Comparison of ENCODE assay signal across 7 mouse cellular contexts in the genomic region with DNA sequence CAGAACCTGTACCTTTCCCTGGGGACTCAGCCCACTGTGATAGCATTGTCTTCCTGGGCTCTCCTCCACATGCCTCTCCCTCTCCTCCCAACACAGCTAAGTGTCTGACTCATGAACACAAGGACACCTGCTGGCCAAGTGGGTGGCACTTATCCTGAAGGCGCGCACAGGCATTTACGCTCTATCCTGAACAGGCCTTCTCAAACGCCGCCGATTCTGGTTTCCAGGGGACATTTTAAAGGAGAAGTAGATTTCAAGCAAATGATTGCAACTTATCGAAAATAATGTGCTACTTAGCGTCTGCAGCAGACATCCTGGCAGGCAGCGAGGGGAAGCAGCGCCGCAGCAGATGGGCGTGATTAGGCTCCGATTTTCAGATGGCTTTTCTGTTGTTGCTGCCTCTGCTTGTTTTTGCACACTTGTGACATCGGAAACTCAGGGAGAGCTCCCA.
DNase-seq lines count a peak whose midpoint lies in the region; ATAC-seq and TF ChIP-seq lines count a peak whose summit lies in the region.

No protein-coding gene starts in this region.

- DNase-seq in neural tube, embryonic 10.5 days (ENCODE audit: extremely low spot score, low spot score) = no peak
- DNase-seq in embryonic facial prominence, embryonic 14.5 days (ENCODE audit: low spot score) = peak; percentile 61
- no peak for DNase-seq in spleen, adult 18-20 months
- no peak for DNase-seq in urinary bladder, postnatal 4 days (ENCODE audit: low spot score in 2 of 2)

- 57% methylated on average over 14 of the region's 14 CpGs for WGBS in neural tube, embryonic 12.5 days
- WGBS in embryonic facial prominence, embryonic 14.5 days = 40% methylated on average over 14 of the region's 14 CpGs
- 70% methylated on average over 14 of the region's 14 CpGs for WGBS in intestine, postnatal 0 days
- WGBS in midbrain, embryonic 13.5 days = 45% methylated on average over 14 of the region's 14 CpGs

- peaks cover 42% of the 10 kb centered on the region for H3K4me1 ChIP-seq in neural tube, embryonic 12.5 days
- H3K4me1 ChIP-seq in embryonic facial prominence, embryonic 14.5 days (ENCODE audit: control insufficient read depth, insufficient read depth, low read length) = peaks cover 79% of the 10 kb centered on the region
- H3K4me1 ChIP-seq in intestine, postnatal 0 days (replicated peaks; ENCODE audit: control insufficient read depth, insufficient read depth, low read length) = no peaks in the 10 kb centered on the region
- H3K4me1 ChIP-seq in midbrain, embryonic 13.5 days (replicated peaks) = peaks cover 94% of the 10 kb centered on the region

- H3K4me3 ChIP-seq in neural tube, embryonic 12.5 days = no peak overlapping the region
- H3K4me3 ChIP-seq in embryonic facial prominence, embryonic 14.5 days (ENCODE audit: low read depth, low read length) = no peak overlapping the region
- H3K4me3 ChIP-seq in intestine, postnatal 0 days (ENCODE audit: low read depth, low read length) = no peak overlapping the region
- H3K4me3 ChIP-seq in midbrain, embryonic 13.5 days (replicated peaks) = no peak overlapping the region

- no peaks in the 10 kb centered on the region for H3K27me3 ChIP-seq in neural tube, embryonic 12.5 days (replicated peaks)
- H3K27me3 ChIP-seq in embryonic facial prominence, embryonic 14.5 days (replicated peaks; ENCODE audit: control insufficient read depth, insufficient read depth, low read length) = no peaks in the 10 kb centered on the region
- H3K27me3 ChIP-seq in intestine, postnatal 0 days (replicated peaks; ENCODE audit: control insufficient read depth, insufficient read depth, low read length) = no peaks in the 10 kb centered on the region
- H3K27me3 ChIP-seq in midbrain, embryonic 13.5 days = peaks cover 10% of the 10 kb centered on the region; the same call in 1 of the 2 replicates

- no peaks in the 10 kb centered on the region for H3K36me3 ChIP-seq in neural tube, embryonic 12.5 days
- H3K36me3 ChIP-seq in embryonic facial prominence, embryonic 14.5 days (ENCODE audit: control insufficient read depth, insufficient read depth, low read length) = no peaks in the 10 kb centered on the region
- H3K36me3 ChIP-seq in intestine, postnatal 0 days (ENCODE audit: control insufficient read depth, insufficient read depth) = no peaks in the 10 kb centered on the region
- no peaks in the 10 kb centered on the region for H3K36me3 ChIP-seq in midbrain, embryonic 13.5 days

- H3K9ac ChIP-seq in neural tube, embryonic 12.5 days = no peak overlapping the region
- H3K9ac ChIP-seq in embryonic facial prominence, embryonic 14.5 days (ENCODE audit: low read depth, low read length) = no peak overlapping the region; the same call in 1 of the 2 replicates
- no peak overlapping the region for H3K9ac ChIP-seq in intestine, postnatal 0 days (ENCODE audit: low read depth, low read length)
- no peak overlapping the region for H3K9ac ChIP-seq in midbrain, embryonic 13.5 days (replicated peaks)

- no peaks in the 10 kb centered on the region for H3K9me3 ChIP-seq in neural tube, embryonic 12.5 days
- no peaks in the 10 kb centered on the region for H3K9me3 ChIP-seq in embryonic facial prominence, embryonic 14.5 days (ENCODE audit: control insufficient read depth, low read length)
- no peaks in the 10 kb centered on the region for H3K9me3 ChIP-seq in intestine, postnatal 0 days (ENCODE audit: control insufficient read depth)
- no peaks in the 10 kb centered on the region for H3K9me3 ChIP-seq in midbrain, embryonic 13.5 days

- peak; percentile 29 for TF ChIP-seq CTCF in intestine, postnatal 0 days (IDR thresholded peaks at IDR 0.05; ENCODE audit: low read depth)

- peak overlapping the region; percentile 31 for H3K4me2 ChIP-seq in neural tube, embryonic 12.5 days (replicated peaks)
- peak overlapping the region; percentile 42 for H3K4me2 ChIP-seq in embryonic facial prominence, embryonic 14.5 days (ENCODE audit: low read depth, low read length)
- no peak overlapping the region for H3K4me2 ChIP-seq in intestine, postnatal 0 days (replicated peaks; ENCODE audit: low read depth)
- H3K4me2 ChIP-seq in midbrain, embryonic 13.5 days (replicated peaks) = peak overlapping the region; percentile 35

- no peak for ATAC-seq in neural tube, embryonic 12.5 days (ENCODE audit: low FRiP score, low read depth)
- ATAC-seq in embryonic facial prominence, embryonic 14.5 days (ENCODE audit: low read depth) = no peak; the same call in 1 of the 2 replicates
- no peak for ATAC-seq in intestine, postnatal 0 days
- ATAC-seq in midbrain, embryonic 13.5 days = 0 out of 2 replicates have a peak, but pooled peaks have one; percentile 46

- H3K27ac ChIP-seq in neural tube, embryonic 12.5 days = no peak overlapping the region
- peak overlapping the region; percentile 42; the same call in 1 of the 2 replicates for H3K27ac ChIP-seq in embryonic facial prominence, embryonic 14.5 days (replicated peaks; ENCODE audit: low read depth, low read length)
- H3K27ac ChIP-seq in intestine, postnatal 0 days (ENCODE audit: low read depth, low read length) = no peak overlapping the region
- peak overlapping the region; percentile 70 for H3K27ac ChIP-seq in midbrain, embryonic 13.5 days

Comparison
In these comparisons a context has a peak if more than half of its experiments do, and no peak if none do; other contexts are left out.
1. H3K27ac ChIP-seq: peak in embryonic facial prominence, embryonic 14.5 days (single experiment) and midbrain, embryonic 13.5 days (single experiment); none in neural tube, embryonic 12.5 days (single experiment) and intestine, postnatal 0 days (single experiment).